Mouse (Mus musculus) testis, adult 2 months (tissue): ENCODE results near the gene Adgrv1. TPM values are rescaled to one million over a fixed set of nuclear protein-coding genes. Genes with fewer than 3 reads are reported as not detected.

Experiments used
- H3K27ac ChIP-seq: fragments of 200-500 bp; 2 replicates; pipeline ENCODE4 v1.5.1; 2012; ENCODE audit warnings: low read depth, low read length; ENCODE audit not compliant: control insufficient read depth, insufficient read depth
- H3K27me3 ChIP-seq: fragments of 200-500 bp; 2 replicates; pipeline ENCODE4 v1.6.1; 2012; ENCODE audit warnings: mild to moderate bottlenecking, low read length, moderate library complexity; ENCODE audit not compliant: control insufficient read depth, insufficient read depth
- H3K36me3 ChIP-seq: fragments of 200-500 bp; 2 replicates; pipeline ENCODE4 v1.6.1; 2012; ENCODE audit warnings: mild to moderate bottlenecking, low read length; ENCODE audit not compliant: control insufficient read depth, insufficient read depth
- H3K4me1 ChIP-seq: fragments of 200-500 bp; 2 replicates; pipeline ENCODE4 v1.6.1; 2012; ENCODE audit warnings: low read length; ENCODE audit not compliant: control insufficient read depth, insufficient read depth
- H3K4me3 ChIP-seq: fragments of 200-500 bp; 2 replicates; pipeline ENCODE4 v1.5.1; 2012; ENCODE audit warnings: low read depth, mild to moderate bottlenecking, low read length, moderate library complexity, mixed read lengths; ENCODE audit not compliant: control insufficient read depth
- CTCF ChIP-seq: fragments of 200-500 bp; IDR thresholded peaks from 2 replicates; pipeline ENCODE4 v1.5.1; 2012; ENCODE audit warnings: low read depth, mild to moderate bottlenecking, inconsistent platforms, low read length, moderate library complexity; ENCODE audit not compliant: control insufficient read depth, insufficient read depth, insufficient replicate concordance
- POLR2A ChIP-seq: fragments of 200-500 bp; IDR thresholded peaks from 2 replicates; pipeline ENCODE4 v1.6.1; 2012; ENCODE audit warnings: low read depth, mild to moderate bottlenecking, inconsistent platforms, low read length, moderate library complexity; ENCODE audit not compliant: control insufficient read depth
- polyA plus RNA-seq: library from polyadenylated mRNA; depleted of rRNA; stranded (reverse); fragments of >200 nt; gene quantifications from 2 replicates; pipeline ENCODE4 v1.2.3, GENCODE M21; 2012

The Adgrv1 gene
- polyA plus RNA-seq, 1 experiment: 6.7 TPM

DNA sequence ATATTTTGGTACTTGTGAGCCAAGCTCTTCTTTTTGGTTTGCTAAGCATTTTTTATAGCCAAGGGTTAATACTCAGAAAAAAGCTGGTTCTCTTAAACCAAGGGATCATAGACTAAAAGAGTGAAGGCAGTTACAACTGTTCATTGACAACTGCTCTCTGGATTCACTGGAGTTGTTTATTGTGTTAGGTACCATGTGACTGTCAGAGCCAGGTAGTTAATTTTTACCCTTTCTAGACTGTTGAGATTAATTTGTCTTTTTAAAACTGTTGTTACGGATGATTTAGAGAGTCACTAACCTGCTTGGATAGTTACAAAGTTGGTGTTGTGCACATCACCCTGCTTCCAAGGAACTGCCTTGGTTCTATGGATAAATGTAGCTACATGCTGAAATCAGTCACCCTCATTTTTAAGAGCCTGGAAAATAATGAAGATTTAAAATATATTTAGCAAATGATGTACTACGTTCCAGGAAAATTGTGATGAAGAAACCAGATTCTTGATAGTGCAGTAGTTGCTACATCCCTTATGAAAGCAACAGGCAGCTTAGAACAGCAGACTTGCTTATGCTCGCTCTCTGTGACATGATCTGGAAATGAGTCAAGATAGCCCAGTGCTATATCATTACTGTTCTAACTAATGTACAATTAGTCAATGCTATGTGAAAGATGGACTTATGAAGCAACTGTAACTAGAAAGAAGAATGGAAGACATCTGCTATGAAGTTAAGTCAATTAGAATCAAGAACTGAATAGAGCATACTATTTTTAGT, 309.2 kb downstream of the Adgrv1 start:
- H3K27me3 ChIP-seq: no peaks in the 10 kb centered on the region
- no peak overlapping the region for H3K4me3 ChIP-seq
- TF ChIP-seq POLR2A (no peak), CTCF (no peak)
- H3K27ac ChIP-seq: no peak overlapping the region
- H3K36me3 ChIP-seq: no peaks in the 10 kb centered on the region
- H3K4me1 ChIP-seq: no peaks in the 10 kb centered on the region

DNA sequence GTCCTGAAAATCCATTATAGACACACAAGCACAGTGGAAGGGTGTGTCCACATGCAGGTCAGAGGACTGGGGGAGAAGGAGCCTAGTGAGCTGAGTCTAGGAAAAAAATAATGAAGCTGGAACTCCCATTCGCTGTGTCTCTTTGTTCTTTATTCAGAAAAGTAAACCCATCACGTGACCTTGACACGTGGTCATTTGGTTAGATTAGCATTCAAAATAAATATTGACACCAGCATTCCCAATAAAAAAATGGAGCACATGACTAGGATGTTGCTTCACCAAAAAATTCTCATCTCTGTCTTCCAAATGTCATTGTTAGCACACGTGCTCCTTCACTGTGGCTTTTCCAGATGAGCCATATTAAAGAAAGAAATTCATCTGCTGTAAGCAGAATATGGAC, 316.4 kb downstream of the Adgrv1 start:
- Histone ChIP-seq H3K4me3 (no peak overlapping the region), H3K36me3 (no peaks in the 10 kb centered on the region), H3K27me3 (no peaks in the 10 kb centered on the region), H3K27ac (no peak overlapping the region), H3K4me1 (no peaks in the 10 kb centered on the region)
- TF ChIP-seq POLR2A: no peak
- no peak for TF ChIP-seq CTCF

GRCm38 (mm10) chr13:81314306-81315120, 318.4 kb downstream of the Adgrv1 start:
- Histone ChIP-seq H3K4me1 (no peaks in the 10 kb centered on the region), H3K36me3 (no peaks in the 10 kb centered on the region), H3K4me3 (no peak overlapping the region), H3K27ac (no peak overlapping the region), H3K27me3 (no peaks in the 10 kb centered on the region)
- TF ChIP-seq POLR2A (no peak), CTCF (no peak)

- H3K27ac ChIP-seq: no peak overlapping the region
- TF ChIP-seq CTCF: no peak
- no peak for TF ChIP-seq POLR2A
- H3K27me3 ChIP-seq: no peaks in the 10 kb centered on the region
- no peaks in the 10 kb centered on the region for H3K36me3 ChIP-seq
- no peaks in the 10 kb centered on the region for H3K4me1 ChIP-seq
- H3K4me3 ChIP-seq: no peak overlapping the region
Observed at GRCm38 (mm10) chr13:81312148-81312547, 320.8 kb downstream of the Adgrv1 start.

DNA sequence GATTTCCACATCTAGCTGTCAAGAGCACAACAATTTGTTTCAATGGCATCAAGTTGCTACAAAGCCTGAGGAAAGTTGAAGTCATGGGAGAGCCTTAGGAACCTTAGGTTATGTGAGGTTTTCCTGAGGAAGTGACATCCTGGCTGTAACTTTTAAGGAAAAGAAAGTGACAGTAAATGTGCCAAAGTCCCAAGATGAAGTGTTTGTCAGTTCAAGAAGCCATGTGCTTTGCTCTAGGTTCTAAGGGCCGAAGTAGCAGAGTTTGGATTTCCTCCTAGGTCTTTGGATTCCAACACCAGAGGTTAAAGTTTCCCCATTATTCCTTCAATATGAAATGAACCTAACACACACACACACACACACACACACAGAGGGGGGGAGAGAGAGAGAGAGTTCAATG, 332.1 kb downstream of the Adgrv1 start:
- Histone ChIP-seq H3K27ac (no peak overlapping the region), H3K27me3 (no peaks in the 10 kb centered on the region), H3K4me3 (no peak overlapping the region), H3K36me3 (no peaks in the 10 kb centered on the region), H3K4me1 (no peaks in the 10 kb centered on the region)
- TF ChIP-seq CTCF (no peak), POLR2A (no peak)

- Histone ChIP-seq H3K4me3 (no peak overlapping the region), H3K4me1 (no peaks in the 10 kb centered on the region), H3K27me3 (no peaks in the 10 kb centered on the region), H3K36me3 (no peaks in the 10 kb centered on the region), H3K27ac (no peak overlapping the region)
- no peak for TF ChIP-seq CTCF
- TF ChIP-seq POLR2A: no peak
Observed at GRCm38 (mm10) chr13:81294106-81294505, 338.8 kb downstream of the Adgrv1 start.

DNA sequence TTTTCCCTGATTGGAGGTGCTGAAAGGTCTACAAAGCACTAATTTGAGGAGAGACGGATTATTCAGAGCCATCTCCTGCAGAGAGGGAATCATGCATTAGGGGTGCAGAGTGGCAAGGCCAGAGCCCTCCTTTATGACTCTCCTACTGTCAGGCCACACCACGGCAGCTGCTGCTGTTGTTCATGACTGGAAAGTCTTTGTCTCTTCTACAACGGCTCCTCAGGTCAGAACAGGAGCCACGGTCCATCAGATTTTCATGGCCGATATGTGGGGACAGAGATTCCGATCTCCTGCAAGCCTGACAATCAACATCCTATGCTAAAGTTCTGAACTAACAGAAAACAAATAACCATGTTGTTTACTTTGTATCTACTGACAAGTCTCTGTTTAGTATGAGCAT, 350.8 kb downstream of the Adgrv1 start:
- no peaks in the 10 kb centered on the region for H3K4me1 ChIP-seq
- no peak for TF ChIP-seq POLR2A
- no peak for TF ChIP-seq CTCF
- H3K4me3 ChIP-seq: no peak overlapping the region
- no peak overlapping the region for H3K27ac ChIP-seq
- H3K36me3 ChIP-seq: no peaks in the 10 kb centered on the region
- no peaks in the 10 kb centered on the region for H3K27me3 ChIP-seq
